Mouse (Mus musculus): Measurements from ENCODE around the gene U90926. TPM values are rescaled to one million over a fixed set of nuclear protein-coding genes. Genes with fewer than 3 reads are reported as not detected.

Gene U90926
- total and polyA plus RNA-seq, 2 experiments from 2014 or later = not detected

DNA sequence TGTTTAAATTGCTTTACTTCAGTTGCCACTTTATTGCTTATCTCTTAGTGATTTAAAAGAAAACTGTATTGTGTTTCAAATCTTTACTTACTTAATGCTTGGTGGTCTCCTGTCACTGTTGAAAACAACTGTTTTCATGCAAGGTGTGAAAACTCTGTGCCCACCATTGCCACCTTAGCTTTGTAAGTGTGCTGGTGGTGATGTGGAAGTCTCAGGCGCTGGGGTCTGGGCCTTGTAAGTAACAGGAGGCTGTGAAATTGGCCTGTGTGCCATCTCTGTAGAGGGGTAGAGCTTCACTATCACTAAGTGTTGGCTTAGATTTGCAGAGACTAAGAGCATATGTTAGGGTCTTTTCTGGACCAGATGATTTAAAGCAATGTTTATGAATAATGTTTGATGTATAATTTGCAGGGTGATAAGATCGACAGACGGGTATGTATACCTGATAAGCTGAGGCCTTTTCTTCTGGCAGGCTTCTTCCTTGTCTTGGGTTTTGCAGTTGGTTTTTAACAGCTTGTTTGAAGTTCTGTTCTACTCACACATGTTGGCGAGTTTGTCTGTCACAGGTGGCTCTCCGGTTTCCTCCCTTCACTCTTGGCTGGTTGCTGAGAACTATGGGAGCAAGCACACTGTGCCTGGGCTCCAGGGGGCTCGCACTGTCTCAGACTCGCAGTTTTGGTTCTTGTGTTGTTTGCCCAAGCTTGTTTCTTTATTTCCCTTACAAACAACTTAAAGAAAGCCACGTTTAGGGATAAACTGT, 32.0 kb downstream of the U90926 start:
- Histone ChIP-seq H3K4me3 (ENCODE audit: low read depth, low read length) (no peak overlapping the region), H3K9ac (replicated peaks; ENCODE audit: low read depth, low read length) (no peak overlapping the region), H3K27ac (ENCODE audit: low read depth) (no peak overlapping the region; the same call in 1 of the 2 replicates), H3K27me3 (ENCODE audit: control insufficient read depth, insufficient read depth, low read length) (no peaks in the 10 kb centered on the region), H3K36me3 (replicated peaks; ENCODE audit: control insufficient read depth, insufficient read depth, low read length) (peaks cover 77% of the 10 kb centered on the region), H3K9me3 (replicated peaks; ENCODE audit: control insufficient read depth, low read length) (no peaks in the 10 kb centered on the region), H3K4me1 (ENCODE audit: control insufficient read depth, insufficient read depth) (no peaks in the 10 kb centered on the region), H3K4me2 (ENCODE audit: low read depth, low read length) (no peak overlapping the region)
- no peak for ATAC-seq (ENCODE audit: insufficient read depth, low read depth)
- TF ChIP-seq CTCF (IDR thresholded peaks at IDR 0.05; ENCODE audit: low read depth) = no peak
- WGBS = 77% methylated on average over 8 of the region's 8 CpGs
- no peak for DNase-seq (ENCODE audit: low spot score)

DNA sequence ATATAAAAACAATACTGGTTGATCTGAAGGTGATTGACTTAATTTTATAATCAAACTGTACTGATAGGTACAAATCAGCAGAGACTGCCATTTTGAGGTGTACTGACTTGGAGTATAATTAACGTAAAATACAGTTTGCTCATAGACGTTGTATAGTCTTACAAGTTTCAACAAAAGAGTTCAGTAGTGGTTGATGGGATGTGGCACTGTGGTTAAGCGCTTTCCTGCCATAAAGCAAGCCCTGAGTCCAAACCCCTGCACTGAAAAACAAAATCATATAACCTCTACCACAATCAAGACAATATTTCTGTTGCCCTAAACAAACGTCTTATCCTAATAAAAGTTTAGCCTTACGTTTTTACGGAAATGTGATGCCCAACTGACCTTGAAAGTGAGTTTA, 49.2 kb downstream of the U90926 start:
- Histone ChIP-seq H3K9me3 (replicated peaks; ENCODE audit: control insufficient read depth, low read length) (no peaks in the 10 kb centered on the region), H3K4me2 (ENCODE audit: low read depth, low read length) (no peak overlapping the region), H3K36me3 (replicated peaks; ENCODE audit: control insufficient read depth, insufficient read depth, low read length) (peaks cover 50% of the 10 kb centered on the region), H3K27ac (ENCODE audit: low read depth) (no peak overlapping the region), H3K9ac (replicated peaks; ENCODE audit: low read depth, low read length) (no peak overlapping the region), H3K27me3 (ENCODE audit: control insufficient read depth, insufficient read depth, low read length) (no peaks in the 10 kb centered on the region), H3K4me3 (ENCODE audit: low read depth, low read length) (no peak overlapping the region), H3K4me1 (ENCODE audit: control insufficient read depth, insufficient read depth) (no peaks in the 10 kb centered on the region)
- 90% methylated on average over 6 of the region's 6 CpGs for WGBS
- no peak for DNase-seq (ENCODE audit: low spot score)
- ATAC-seq (ENCODE audit: insufficient read depth, low read depth) = no peak
- no peak for TF ChIP-seq EP300 (IDR thresholded peaks at IDR 0.05; ENCODE audit: low read depth)
- TF ChIP-seq CTCF (IDR thresholded peaks at IDR 0.05; ENCODE audit: low read depth) = no peak

Other genes starting within 250 kb of the U90926 start
- not detected in 2 replicates for gene Odaph, start 227.9 kb downstream of the U90926 start, total RNA-seq (2014; rRNA removed; ENCODE audit: low replicate concordance)
- not detected in 2 replicates for gene Odaph, start 227.9 kb downstream of the U90926 start, polyA plus RNA-seq (2015; fragmentation: Nextera tagmentation; extraction: Ambion mirVana)
- 1.8 and 5.0 TPM in 2 replicates for gene Cdkl2, start 171.5 kb downstream of the U90926 start, total RNA-seq (2014; rRNA removed; ENCODE audit: low replicate concordance)
- 0.75 and 0.77 TPM in 2 replicates for gene Cdkl2, start 171.5 kb downstream of the U90926 start, polyA plus RNA-seq (2015; fragmentation: Nextera tagmentation; extraction: Ambion mirVana)
- 32.1 and 46.9 TPM in 2 replicates for gene G3bp2, start 131.7 kb downstream of the U90926 start, total RNA-seq (2014; rRNA removed; ENCODE audit: low replicate concordance)
- 111 and 119 TPM in 2 replicates for gene G3bp2, start 131.7 kb downstream of the U90926 start, polyA plus RNA-seq (2015; fragmentation: Nextera tagmentation; extraction: Ambion mirVana)
- gene Uso1, start 77.5 kb downstream of the U90926 start, total RNA-seq (2014; rRNA removed; ENCODE audit: low replicate concordance) = 10.8 and 12.1 TPM in 2 replicates
- gene Uso1, start 77.5 kb downstream of the U90926 start, polyA plus RNA-seq (2015; fragmentation: Nextera tagmentation; extraction: Ambion mirVana) = 24.9 and 25.5 TPM in 2 replicates
- gene Ppef2, start 40.9 kb upstream of the U90926 start, total RNA-seq (2014; rRNA removed; ENCODE audit: low replicate concordance) = 0.31 TPM in 1 of 2 replicates, not detected in the other
- 0.07 TPM in 1 of 2 replicates, not detected in the other for gene Ppef2, start 40.9 kb upstream of the U90926 start, polyA plus RNA-seq (2015; fragmentation: Nextera tagmentation; extraction: Ambion mirVana)
- 5.7 and 9.7 TPM in 2 replicates for gene Naaa, start 62.8 kb upstream of the U90926 start, total RNA-seq (2014; rRNA removed; ENCODE audit: low replicate concordance)
- 6.4 and 7.5 TPM in 2 replicates for gene Naaa, start 62.8 kb upstream of the U90926 start, polyA plus RNA-seq (2015; fragmentation: Nextera tagmentation; extraction: Ambion mirVana)
- 34.0 and 37.0 TPM in 2 replicates for gene Sdad1, start 95.1 kb upstream of the U90926 start, total RNA-seq (2014; rRNA removed; ENCODE audit: low replicate concordance)
- gene Sdad1, start 95.1 kb upstream of the U90926 start, polyA plus RNA-seq (2015; fragmentation: Nextera tagmentation; extraction: Ambion mirVana) = 13.7 and 13.8 TPM in 2 replicates
- gene Cxcl9, start 112.7 kb upstream of the U90926 start, total RNA-seq (2014; rRNA removed; ENCODE audit: low replicate concordance) = not detected in 2 replicates
- gene Cxcl9, start 112.7 kb upstream of the U90926 start, polyA plus RNA-seq (2015; fragmentation: Nextera tagmentation; extraction: Ambion mirVana) = 0.07 and 0.12 TPM in 2 replicates
- 186 and 226 TPM in 2 replicates for gene Art3, start 116.4 kb upstream of the U90926 start, total RNA-seq (2014; rRNA removed; ENCODE audit: low replicate concordance)
- 294 and 306 TPM in 2 replicates for gene Art3, start 116.4 kb upstream of the U90926 start, polyA plus RNA-seq (2015; fragmentation: Nextera tagmentation; extraction: Ambion mirVana)
- gene Cxcl10, start 133.5 kb upstream of the U90926 start, total RNA-seq (2014; rRNA removed; ENCODE audit: low replicate concordance) = 0.81 and 9.7 TPM in 2 replicates
- gene Cxcl10, start 133.5 kb upstream of the U90926 start, polyA plus RNA-seq (2015; fragmentation: Nextera tagmentation; extraction: Ambion mirVana) = 0.56 and 0.60 TPM in 2 replicates
- 14.2 and 35.0 TPM in 2 replicates for gene Nup54, start 219.8 kb upstream of the U90926 start, total RNA-seq (2014; rRNA removed; ENCODE audit: low replicate concordance)
- gene Nup54, start 219.8 kb upstream of the U90926 start, polyA plus RNA-seq (2015; fragmentation: Nextera tagmentation; extraction: Ambion mirVana) = 21.1 and 22.0 TPM in 2 replicates

Measured in heart, postnatal 0 days (tissue).